Mouse (Mus musculus): ENCODE results near the gene Nkx1-1.
A peak's percentile ranks its signal among the peaks of the same experiment; 100 is the strongest.

Gene Nkx1-1

DNA sequence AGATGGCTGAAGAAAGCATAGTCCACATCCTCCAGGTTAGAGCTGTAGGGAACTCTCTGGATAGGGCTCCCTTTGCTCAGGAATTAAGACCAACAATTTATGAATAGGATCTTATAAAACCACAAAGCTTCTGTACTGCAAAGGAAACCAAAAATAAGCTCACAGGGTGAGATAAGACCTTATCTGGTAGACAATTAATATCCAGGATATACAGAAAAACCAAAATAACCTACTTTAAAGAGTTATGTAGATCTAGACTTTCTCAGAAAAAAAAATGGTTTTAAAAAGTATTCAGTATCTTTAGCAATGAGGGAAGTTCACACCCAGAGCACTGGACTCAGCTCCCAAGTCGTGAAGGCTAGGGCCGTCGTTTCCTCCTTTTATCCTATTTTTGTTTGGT is 13.5 kb downstream of the Nkx1-1 start:
- DNase-seq (ENCODE audit: low spot score in 2 of 2), result no peak

- no peak for DNase-seq (ENCODE audit: low spot score in 2 of 2)
Observed at GRCm38 (mm10) chr5:33400819-33401218, 33.0 kb downstream of the Nkx1-1 start.

DNA sequence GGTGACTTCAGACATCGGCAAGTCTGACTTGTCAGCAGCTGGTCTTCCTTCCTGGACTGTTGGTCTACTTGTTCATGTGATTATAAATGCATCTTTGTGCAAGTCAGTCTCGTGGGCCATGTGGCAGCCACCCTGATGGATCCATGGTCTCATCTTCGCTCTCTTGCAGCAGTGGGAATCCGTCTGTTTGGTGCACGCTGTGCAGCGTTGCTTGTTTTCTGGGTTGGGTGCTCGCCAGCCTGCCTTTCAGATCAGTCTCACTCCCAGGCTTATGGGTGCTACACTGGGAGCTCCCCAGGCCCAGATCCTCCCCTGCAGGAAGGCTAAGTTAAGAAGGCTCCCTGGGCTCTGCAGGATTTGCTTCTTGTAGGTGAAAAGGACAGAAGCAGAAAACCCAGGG is 36.9 kb downstream of the Nkx1-1 start:
- no peak for DNase-seq (ENCODE audit: low spot score in 2 of 2)

- DNase-seq (ENCODE audit: low spot score in 2 of 2), result no peak
Observed at GRCm38 (mm10) chr5:33395693-33396092, 38.1 kb downstream of the Nkx1-1 start.

DNA sequence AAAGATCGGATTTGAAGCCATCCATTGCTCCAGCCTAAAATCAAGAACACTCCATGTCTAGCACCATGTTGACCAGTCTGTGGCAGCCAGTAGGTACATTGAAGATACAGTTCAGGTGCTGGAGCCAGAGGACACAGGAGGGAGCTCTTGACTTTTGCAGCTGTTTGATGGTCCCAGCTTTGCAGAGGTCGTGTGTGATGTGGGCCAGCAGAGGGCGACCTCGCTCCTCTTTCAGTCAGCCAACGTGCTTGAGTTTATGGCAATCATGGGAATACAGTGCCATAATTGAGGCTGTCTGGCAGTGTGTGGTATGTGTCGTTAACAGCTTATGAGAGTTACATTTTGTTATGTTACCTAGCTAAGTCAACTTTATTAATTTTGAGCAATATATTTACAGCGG is 40.0 kb downstream of the Nkx1-1 start:
- peak; percentile 60 to 72 for DNase-seq (ENCODE audit: low spot score in 2 of 2)

- DNase-seq (ENCODE audit: low spot score in 2 of 2), result no peak
Observed at GRCm38 (mm10) chr5:33387550-33387949, 46.2 kb downstream of the Nkx1-1 start.

All from urinary bladder, postnatal 4 days (tissue).